Comparison of ENCODE assay signal across 11 mouse cellular contexts in genomic region chr14:25623698-25624097, GRCm38 (mm10).
DNase-seq lines count a peak whose midpoint lies in the region; ATAC-seq and TF ChIP-seq lines count a peak whose summit lies in the region.
"Had no signal": no experiment of that assay in that cellular context is flagged by ENCODE, and none has a peak within 500 bp of the region (broad histone marks: within the 10 kb centered on the region; RNA-seq: fewer than 3 reads in every experiment).

No protein-coding gene starts in this region.

- no peaks in the 10 kb centered on the region for H3K9me3 ChIP-seq in forebrain, postnatal 0 days (ENCODE audit: low read length)
- no peaks in the 10 kb centered on the region for H3K9me3 ChIP-seq in midbrain, embryonic 13.5 days

- WGBS in kidney, adult 2 months, result 34% methylated on average over 7 of the region's 7 CpGs
- 31% methylated on average over 7 of the region's 7 CpGs for whole genome bisulfite sequencing in forebrain, postnatal 0 days
- WGBS in midbrain, embryonic 13.5 days, result 34% methylated on average over 7 of the region's 7 CpGs

- no peaks in the 10 kb centered on the region for H3K27me3 ChIP-seq in kidney, adult 2 months (replicated peaks; ENCODE audit: control insufficient read depth, insufficient read depth, low read length)
- no peaks in the 10 kb centered on the region for H3K27me3 ChIP-seq in forebrain, postnatal 0 days (ENCODE audit: insufficient read depth, low read length)
- H3K27me3 ChIP-seq in midbrain, embryonic 13.5 days, result no peaks in the 10 kb centered on the region

- TF ChIP-seq CTCF in kidney, adult 2 months (conservative IDR thresholded peaks at IDR 0.05; ENCODE audit: insufficient read depth, insufficient read length, low read depth, low read length), result no peak
- TF ChIP-seq CTCF in forebrain, postnatal 0 days (IDR thresholded peaks at IDR 0.05; ENCODE audit: low read depth), result no peak

- H3K27ac ChIP-seq in kidney, adult 2 months (ENCODE audit: insufficient read depth, low read depth, low read length), result peak overlapping the region; percentile 28; the same call in 1 of the 2 replicates
- 0 out of 2 replicates have a peak overlapping the region, but pooled peaks have one; percentile 50 for H3K27ac ChIP-seq in forebrain, postnatal 0 days (ENCODE audit: low read depth, low read length)
- peak overlapping the region; percentile 88 for H3K27ac ChIP-seq in midbrain, embryonic 13.5 days

- no peak overlapping the region for H3K4me2 ChIP-seq in forebrain, postnatal 0 days (ENCODE audit: low read depth)
- H3K4me2 ChIP-seq in midbrain, embryonic 13.5 days (replicated peaks), result no peak overlapping the region

- no peak overlapping the region for H3K4me3 ChIP-seq in kidney, adult 2 months (ENCODE audit: insufficient read depth, low read depth, low read length)
- no peak overlapping the region for H3K4me3 ChIP-seq in forebrain, postnatal 0 days (ENCODE audit: low read depth, low read length)
- no peak overlapping the region for H3K4me3 ChIP-seq in midbrain, embryonic 13.5 days (replicated peaks)
- H3K4me3 ChIP-seq: myocyte had no signal

- no peaks in the 10 kb centered on the region for H3K36me3 ChIP-seq in kidney, adult 2 months (ENCODE audit: control insufficient read depth, insufficient read depth, low read length)
- no peaks in the 10 kb centered on the region for H3K36me3 ChIP-seq in forebrain, postnatal 0 days (ENCODE audit: insufficient read depth)
- H3K36me3 ChIP-seq in midbrain, embryonic 13.5 days, result peaks cover 42% of the 10 kb centered on the region
- H3K36me3 ChIP-seq: G1E had no signal

- ATAC-seq in forebrain, postnatal 0 days, result peak; percentile 48
- peak; percentile 28 for ATAC-seq in midbrain, embryonic 13.5 days

- DNase-seq in kidney, adult 2 months, result no peak
- no peak for DNase-seq in kidney, adult 9 months
- peak; percentile 80 to 87 for DNase-seq in cerebellum, postnatal 10 days
- DNase-seq in forebrain, postnatal 0 days, result no peak
- no peak for DNase-seq in spleen, postnatal 14 days (ENCODE audit: low spot score in 2 of 2)
- no peak for DNase-seq in gastrocnemius, postnatal 10 days
- no peak for DNase-seq in urinary bladder, postnatal 14 days (ENCODE audit: low spot score)
- DNase-seq: kidney, postnatal 14 days had no signal

- peaks cover 12% of the 10 kb centered on the region for H3K4me1 ChIP-seq in kidney, adult 2 months (ENCODE audit: control insufficient read depth, insufficient read depth, low read length)
- peaks cover 7% of the 10 kb centered on the region; the same call in 1 of the 2 replicates for H3K4me1 ChIP-seq in forebrain, postnatal 0 days (ENCODE audit: insufficient read depth)
- peaks cover 85% of the 10 kb centered on the region for H3K4me1 ChIP-seq in midbrain, embryonic 13.5 days (replicated peaks)

- no peak for TF ChIP-seq POLR2A in kidney, adult 2 months (IDR thresholded peaks at IDR 0.05; ENCODE audit: low read depth, low read length)

- no peak overlapping the region for H3K9ac ChIP-seq in forebrain, postnatal 0 days
- H3K9ac ChIP-seq in midbrain, embryonic 13.5 days (replicated peaks), result peak overlapping the region; percentile 49

Comparison
In these comparisons a context has a peak if more than half of its experiments do, and no peak if none do; other contexts are left out.
1. DNase-seq: peak in cerebellum, postnatal 10 days (2 of 2); none in kidney, adult 2 months (single experiment), kidney, adult 9 months (single experiment), forebrain, postnatal 0 days (single experiment), spleen, postnatal 14 days (0 of 2), gastrocnemius, postnatal 10 days (single experiment) and urinary bladder, postnatal 14 days (single experiment).
2. H3K27ac ChIP-seq: peak in every context shown above with its lines; median percentile 88 in midbrain, embryonic 13.5 days; 50 in forebrain, postnatal 0 days; 28 in kidney, adult 2 months.